Mouse (Mus musculus) cerebellum, postnatal 10 days (tissue): ENCODE results near the gene Sdccag8.

Experiments used
- DNase-seq, 2 experiments: peaks; one replicate each; pipeline ENCODE4 v3.0.0; 2021; ENCODE audit warnings: mixed read lengths in 2 of 2

Gene Sdccag8

DNA sequence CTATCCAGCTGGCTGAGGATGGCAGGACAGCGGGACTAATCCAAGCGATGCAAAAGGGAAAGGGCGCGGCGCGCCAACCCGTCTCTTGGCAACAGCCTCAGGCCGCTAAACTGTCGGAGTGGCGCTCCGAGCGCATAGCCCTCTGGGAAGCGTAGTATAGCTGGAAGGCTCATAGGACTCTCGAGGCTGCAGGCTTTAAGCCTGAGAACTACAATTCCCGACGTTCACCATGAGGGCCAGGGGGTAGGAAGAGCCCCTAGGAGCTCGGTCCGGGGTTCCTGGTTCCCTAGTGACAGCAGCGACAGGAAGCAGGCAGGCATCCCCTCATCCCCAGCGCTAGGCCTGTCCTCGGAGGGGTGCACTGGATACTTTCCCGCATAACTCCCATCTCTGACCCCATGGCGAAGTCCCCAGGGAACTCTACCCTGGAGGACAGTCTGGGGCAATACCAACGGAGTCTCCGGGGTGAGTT, at the start of gene Sdccag8:
Sdccag8 (plus strand) TSS at position 70 of the 472 bp plus-strand sequence.
- peak; percentile 93 to 96 for DNase-seq

DNA sequence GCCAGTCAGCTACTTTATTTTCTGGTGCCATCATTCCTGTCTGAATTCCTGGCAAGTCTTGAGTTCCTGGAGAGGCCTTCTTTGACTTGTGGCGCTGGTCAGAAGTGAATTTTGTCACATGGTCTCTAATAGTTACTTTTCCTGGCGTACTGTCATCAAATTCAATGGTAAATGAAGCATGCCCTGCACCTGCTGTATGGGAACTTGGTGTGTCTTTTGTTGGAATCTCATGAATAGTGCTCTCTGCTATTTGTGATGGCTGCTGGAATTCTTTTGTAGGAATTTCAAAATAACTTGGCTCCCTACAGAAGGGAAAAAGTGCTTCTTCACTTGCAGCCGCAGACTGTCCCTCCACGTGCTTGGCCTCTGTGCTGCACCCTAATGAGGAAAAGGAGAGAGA, 39.9 kb upstream of the Sdccag8 start:
- DNase-seq: no peak

DNA sequence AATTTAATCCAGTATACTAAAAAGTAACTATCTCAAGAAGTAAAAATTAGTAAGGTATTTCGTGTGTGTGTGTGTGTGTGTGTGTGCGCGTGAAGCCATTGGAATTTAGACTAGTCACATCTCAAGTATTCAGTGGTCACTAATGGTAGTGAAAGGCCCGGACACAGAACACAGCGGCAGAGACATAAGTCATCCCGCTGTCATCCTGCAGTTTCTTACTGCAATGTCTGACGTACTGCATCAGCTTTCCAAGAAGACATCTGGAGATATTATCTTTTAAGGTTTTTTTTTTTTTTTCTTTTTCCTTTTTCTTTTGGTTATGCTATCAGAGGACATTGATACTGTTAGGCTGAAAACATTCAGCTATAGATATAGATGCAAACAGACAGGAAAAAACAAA, 25.1 kb upstream of the Sdccag8 start:
- no peak for DNase-seq

DNA sequence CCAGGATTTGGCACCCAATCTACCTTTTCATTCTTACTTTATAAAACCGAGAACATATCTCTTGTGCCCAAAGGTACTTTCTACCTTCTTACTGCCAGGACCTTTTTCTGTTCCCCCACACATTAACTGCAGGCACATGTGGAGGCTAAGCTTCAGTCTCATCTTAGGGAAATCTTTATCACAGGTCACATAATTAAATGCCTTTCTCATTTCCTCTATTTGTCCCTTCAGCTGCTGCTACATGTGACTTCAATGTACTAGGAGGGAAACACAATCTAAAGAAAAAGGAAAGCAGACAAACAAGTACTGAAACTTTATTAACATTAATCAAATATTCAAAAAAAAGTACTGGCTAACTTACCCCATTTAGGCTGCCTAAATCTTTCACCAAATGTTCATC, 22.3 kb upstream of the Sdccag8 start:
- no peak for DNase-seq

DNA sequence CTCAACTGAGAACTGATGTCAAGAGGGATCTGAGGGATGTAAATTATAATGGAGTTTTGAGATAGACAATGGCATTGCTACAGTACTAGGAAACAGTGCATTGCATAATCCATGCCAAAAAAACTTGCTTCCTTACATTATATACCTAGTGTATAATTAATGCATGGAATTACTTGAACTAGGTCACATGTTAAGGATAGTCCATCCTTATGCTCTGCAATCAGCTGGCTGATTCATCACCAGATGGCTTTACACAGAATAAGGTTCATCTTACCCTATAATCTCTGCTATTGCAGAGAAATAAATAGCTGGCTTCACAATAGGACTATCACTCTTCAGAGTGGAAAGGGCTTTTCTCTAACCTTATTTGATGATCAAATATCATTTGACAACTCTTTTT, 15.8 kb upstream of the Sdccag8 start:
- no peak for DNase-seq

DNA sequence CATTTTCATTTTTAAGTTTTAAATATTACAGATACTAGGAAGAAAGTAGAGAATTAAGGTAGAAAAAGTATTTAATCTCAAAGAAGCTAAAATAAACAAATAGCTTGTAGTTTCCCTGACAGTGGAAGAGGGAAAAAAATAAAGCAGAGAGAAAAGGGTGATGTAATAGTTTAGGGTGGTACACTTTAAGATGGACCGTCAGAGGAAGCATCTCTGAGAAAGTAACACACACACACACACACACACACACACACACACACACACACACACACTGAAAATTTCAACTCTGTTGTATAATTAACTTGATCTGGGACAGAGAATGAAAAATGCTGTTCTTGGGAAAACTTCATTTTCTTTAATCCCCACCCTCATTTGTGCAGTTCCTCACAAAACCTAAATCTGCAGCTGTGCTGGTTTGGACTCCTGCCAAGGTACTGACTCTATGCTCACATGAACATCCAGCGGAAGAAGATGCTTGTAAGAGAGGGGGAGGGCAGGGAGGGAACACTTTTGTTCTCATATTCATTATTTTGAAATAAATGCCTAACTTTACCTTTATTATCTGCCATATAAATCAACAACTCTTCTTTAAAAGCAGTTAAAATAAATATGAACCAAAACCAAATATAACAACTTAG, 13.6 kb upstream of the Sdccag8 start:
- DNase-seq: peak; percentile 47 to 53

DNA sequence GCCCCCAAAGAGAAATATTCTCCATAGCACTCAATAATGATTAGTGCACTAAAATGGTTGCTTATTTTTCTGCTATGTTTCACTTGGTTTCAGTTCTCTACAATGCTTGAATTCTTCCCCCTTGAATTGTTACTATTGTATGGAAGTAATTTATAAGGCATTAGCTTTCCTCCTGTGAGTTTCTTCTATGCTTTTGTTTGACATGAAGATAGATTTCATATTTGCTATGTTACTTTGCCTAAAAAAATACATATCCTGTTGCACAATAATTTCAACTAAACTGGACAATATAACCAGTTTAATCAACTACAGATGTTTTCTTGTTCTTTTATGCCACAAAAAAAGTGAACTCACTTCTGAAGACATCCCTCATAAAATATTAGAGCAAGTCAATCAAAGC, 4.3 kb upstream of the Sdccag8 start:
- no peak for DNase-seq

DNA sequence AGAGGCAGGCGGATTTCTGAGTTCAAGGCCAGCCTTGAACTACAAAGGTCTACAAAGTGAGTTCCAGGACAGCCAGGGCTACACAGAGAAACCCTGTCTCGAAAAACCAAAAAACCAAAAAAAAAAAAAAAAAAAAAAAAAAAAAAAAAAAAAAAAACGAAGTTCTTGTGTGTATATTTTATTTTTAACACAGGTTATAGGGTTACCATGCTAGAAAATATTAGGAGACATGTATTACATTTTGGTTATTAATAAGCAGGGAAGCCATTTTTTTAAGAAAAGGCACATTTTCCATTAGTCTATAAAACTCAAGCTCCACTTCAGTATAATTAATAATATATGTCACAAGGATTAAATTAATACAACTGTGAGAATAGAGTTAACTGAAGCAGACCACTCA, 2.6 kb upstream of the Sdccag8 start:
- no peak for DNase-seq

DNA sequence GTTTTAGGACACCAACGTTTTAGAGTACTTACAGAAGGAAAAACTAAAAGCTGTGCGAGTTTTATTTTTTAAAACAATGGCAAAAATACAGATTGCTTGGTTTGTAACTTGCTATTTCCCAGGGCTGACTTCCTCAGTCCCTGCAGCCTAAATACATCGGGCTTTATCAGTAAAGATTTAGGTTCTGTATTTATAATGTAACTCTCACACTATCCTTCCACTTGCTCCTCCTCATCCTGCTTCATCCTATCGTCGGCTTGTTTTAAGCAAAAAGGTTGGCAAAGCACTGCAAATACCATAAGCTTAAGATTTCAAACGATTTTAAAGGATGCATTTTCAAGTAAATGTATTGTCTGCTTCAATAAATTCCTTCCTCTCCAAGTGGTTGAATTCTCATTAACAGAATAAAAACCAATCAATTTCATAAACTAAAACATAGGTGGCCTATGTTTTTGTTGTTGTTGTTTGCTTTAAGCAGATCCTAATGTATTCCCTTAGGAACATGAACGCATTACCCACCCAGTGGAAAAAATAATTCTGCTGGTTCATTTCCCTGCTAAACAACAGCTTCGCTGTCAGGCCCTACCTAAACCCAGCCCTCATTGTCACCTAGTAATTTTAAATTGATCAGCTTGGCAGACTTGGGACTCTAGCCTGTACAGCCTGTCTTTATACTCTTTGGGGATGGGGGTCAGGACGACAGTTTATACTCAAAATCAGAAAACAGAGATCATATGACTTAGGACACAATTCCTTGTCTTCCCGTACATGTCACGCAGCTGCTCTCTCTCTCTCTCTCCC, 1.8 kb upstream of the Sdccag8 start:
- DNase-seq: no peak

DNA sequence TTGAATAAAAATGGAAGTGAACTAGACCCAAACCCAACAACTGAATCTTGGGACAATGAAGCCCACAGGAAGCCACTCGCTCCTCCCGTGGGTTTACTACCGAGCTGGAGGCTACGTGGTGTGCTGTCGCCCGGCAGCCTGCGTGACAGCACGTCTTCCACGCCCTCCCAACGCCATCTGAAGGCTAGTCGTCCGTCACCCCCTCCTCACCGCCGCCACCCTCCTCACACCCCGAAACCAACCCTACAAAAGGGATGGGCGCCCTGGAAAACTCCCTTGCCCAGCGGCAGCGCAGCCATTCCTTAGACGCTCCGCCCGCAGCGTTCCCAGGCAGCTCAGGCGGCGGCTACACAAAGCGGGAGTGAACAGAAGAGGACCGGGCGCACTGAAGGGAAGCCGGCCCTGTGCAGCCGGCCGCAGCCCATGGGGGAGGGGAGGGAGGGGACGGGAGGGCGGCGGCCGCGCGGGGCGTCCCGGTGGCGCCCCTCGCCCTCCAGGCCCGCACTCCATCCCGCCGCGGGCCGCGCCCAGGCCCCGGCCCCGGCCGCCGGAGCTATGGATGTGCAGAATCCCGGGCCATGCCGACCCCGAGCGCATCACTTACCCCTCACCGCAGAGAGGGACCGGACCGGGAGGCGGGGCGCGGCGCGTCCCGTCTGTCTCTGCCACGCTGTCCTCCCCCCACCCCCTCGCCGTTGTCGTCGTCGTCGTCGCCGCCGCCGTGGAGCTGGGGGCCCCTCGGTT, 996 bp upstream of the Sdccag8 start:
- DNase-seq: peak; percentile 84 to 85

DNA sequence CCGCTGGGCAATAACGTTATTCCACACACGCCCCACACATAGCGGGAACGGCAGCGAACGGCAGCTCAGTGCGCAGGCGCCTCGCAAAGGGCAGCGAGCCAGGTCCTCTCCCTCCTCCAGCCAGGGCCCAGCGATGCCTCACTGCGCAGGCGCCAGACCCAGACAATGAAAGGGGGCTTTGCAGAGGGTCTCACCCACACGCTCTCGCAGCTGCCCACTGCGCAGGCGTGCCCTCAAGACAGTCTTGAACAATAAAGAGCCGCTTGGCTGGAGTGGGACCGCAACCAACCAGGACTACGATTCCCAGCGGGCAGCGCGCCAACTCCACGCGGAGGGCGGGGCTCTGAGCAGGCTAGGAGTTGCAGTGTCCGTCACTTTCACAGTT, 432 bp upstream of the Sdccag8 start, which contains the start of gene Cep170:
Cep170 (minus strand) TSS at position 32 of the 385 bp plus-strand sequence.
- DNase-seq: peak; percentile 100

DNA sequence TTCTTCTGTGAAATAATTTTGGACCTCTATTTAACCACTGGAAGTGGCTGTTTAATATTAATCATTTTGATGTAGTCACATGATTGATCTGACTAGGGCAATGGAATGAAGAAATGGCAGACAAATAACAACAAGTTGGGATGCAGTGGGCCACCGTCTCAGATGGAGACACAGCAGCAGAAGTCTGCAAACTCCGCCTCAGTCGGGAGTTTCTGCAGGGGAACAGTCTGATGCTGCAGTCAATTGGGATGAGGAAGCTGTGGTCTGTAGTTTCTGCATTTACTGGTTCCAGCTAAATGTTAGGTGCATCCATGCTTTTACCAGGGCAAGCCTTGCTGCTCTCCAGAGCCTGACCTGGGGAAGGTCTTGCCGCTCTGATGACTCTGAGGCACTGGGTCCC, 2.3 kb downstream of the Sdccag8 start:
- DNase-seq: no peak

DNA sequence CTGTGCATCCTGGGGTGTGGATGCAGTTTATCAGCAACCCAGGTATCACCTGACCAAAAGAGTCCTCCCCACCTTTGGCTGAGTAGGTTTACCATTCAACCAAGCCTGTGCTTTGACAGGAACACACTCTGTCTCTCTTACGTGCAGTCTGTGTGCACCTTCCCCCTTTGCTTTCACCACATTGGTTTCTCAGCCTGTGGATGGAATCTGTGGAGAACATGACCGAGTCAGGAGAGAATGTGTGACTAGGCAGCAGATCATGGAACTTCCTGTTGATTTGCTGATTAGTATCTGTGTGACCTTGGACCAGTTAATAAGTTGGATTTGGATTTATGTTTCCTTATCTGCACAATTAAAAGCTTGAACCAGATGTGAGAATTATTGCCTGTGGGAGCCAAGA, 3.7 kb downstream of the Sdccag8 start:
- no peak for DNase-seq

DNA sequence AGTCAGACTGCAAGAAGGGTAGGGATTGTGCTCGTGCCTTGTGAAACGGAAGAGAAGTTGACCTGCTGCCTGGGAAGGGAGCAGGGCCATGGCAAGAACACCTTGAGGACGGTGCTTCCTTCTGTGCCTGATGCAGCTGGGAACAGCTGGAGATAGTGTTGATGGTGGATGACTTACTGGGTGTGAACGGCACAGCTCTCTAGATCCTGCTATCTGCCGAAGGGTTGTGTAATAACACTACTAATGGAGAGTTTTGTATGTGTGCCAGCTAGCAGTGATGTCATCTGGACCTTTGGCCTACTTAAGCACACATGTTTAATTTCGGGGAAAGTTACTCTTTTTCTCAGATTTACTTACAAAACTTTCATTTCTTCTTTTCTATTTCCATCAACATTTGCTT, 4.3 kb downstream of the Sdccag8 start:
- DNase-seq: no peak

DNA sequence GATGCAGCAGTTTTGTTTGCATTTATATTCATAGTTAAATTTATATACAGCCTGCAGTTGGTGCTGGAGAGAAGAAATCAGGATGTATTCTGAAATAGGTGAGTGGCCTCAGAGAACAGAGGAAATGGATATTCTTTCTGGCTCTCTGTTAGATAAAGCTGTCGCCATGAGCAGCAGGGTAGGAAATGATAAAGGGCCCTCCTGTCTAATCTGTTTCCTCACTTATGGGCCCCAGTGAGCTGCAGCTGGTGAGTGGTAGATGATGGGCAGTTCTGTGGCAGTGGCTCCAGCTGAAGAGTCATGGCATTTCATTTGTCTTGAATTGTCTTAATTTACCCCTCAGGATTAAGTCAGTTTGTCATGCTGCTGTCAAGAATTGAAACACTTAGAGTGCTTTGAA, 7.5 kb downstream of the Sdccag8 start:
- DNase-seq: no peak

DNA sequence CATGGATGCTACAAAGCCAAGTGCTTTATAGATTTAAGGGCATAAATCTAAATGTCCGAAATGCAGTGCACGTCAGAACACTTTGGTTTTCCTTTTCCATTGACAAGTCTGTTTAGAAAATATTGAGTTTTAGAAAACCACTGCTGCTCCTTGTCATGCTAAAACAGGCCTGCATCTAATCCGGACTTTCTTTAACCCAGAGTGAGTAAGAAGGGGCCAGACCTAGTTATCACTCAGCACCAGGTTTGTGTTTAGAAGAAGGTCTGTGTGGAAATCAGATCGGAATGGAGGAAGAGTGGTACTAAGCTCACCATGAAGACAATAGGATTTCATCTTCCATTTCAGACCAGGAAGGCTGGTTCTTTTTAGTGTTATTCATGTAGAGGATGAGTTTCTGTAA, 8.5 kb downstream of the Sdccag8 start:
- DNase-seq: no peak

DNA sequence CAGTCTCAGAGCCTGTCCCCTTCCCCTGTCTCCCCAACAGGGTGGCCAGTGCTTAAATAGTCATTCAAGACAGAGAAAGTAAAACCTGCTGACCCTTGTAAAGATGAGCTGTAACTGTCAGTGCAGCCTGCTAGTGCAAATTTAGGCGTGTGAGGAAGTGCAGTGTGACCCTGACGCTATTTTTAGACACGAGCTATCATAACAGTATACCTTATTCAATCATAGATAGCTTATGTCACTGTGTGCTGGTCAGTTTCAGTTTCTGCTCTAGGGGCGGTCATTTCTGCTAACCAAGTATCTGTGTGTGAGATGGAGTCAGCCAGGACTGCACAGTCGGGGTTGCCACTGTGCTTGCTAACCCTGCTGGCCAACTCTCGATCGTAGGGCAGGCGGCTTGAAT, 9.4 kb downstream of the Sdccag8 start:
- DNase-seq: no peak

DNA sequence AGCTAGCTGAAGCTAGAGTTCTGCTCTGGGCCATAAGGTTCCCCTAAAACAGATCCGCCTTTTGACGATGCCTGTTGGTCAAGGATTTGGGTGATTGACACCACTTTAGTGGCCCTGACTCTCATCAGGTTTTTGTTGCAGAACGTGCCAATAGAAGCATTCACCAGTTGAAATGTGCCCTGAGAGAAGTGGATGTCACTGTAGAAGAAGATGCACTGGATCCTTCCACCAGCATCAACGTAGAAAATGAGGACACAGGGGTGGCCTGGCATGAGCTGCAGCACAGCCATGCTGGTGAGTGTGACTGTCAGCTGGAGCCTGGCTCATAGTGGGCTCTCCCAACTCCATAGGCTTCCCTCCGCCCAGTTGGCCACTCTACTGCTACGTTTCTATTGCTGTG, 10.2 kb downstream of the Sdccag8 start:
- DNase-seq: no peak

DNA sequence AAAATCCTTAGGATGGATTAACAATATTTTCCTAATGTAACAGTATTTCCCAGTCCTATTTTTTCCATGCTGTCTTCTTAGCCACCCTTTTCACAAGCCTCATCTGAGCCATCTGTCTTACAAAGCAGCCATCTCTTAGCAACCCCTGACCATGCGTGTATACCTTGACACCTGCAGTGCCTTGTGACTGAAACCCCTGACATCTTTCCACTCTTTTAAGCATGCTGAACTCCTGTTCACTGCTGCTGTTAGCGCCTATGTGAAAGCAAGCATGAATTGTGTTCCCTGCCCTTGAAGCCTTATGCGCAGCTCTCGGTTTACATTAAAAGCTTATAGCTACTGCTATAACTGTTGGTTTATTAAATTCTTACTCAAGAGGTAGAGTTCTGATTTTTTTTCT, 10.6 kb downstream of the Sdccag8 start:
- DNase-seq: no peak

DNA sequence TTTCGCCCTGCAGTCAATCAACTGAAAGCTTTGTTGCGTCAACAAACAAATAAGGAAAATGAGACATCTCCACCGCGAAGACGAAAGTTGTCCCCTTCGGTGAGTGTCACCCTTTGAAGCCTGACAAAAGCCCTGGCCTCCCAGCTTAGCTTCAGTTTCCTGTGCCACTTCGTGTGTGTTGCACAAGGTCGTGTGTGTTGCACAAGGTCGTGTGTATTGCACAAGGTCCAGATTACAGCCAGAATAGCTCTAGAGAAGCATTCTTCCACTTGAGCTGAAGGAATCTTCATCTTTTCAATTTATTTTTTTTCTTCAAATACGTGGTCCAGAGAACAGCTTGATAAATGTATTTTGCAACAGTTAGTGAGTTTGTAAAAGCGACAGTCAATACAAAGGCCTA, 11.7 kb downstream of the Sdccag8 start:
- DNase-seq: no peak

DNA sequence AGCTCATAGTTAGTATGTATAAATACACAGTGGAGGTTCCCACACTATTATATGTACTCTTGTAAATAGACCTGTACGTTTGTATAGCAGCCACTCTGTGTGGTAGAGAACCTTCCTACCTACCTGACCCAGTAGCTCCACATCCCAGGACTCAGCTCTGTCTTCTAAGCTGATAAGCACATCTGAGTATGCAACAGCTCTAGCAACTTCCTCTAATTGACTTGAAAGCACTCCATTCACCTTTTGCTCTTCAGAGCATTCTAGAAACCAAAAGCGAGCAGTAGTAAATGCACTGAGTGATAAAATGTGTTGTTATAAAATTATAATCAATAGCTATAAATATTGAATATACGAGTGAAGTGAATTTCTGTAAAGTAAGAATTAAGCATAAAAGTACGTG, 12.5 kb downstream of the Sdccag8 start:
- no peak for DNase-seq

DNA sequence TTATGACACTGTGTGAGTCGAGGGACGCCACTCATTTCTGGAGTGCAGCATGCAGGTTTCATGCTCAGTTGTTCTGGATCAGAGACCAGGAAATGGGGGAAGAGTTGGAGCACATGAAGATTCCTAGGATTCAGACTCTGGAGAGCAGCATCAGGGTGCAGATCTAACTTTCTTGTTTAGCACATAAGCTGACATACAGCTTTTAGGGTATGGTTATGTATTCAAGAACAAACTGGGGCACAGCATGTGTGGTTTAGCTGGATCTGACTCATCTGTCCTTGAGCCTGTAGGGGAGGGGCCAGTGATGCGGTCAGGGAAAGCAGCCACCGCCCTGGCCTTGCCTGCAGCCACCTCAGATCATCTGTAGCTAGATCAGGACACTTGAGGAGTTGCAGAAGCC, 12.9 kb downstream of the Sdccag8 start:
- no peak for DNase-seq

DNA sequence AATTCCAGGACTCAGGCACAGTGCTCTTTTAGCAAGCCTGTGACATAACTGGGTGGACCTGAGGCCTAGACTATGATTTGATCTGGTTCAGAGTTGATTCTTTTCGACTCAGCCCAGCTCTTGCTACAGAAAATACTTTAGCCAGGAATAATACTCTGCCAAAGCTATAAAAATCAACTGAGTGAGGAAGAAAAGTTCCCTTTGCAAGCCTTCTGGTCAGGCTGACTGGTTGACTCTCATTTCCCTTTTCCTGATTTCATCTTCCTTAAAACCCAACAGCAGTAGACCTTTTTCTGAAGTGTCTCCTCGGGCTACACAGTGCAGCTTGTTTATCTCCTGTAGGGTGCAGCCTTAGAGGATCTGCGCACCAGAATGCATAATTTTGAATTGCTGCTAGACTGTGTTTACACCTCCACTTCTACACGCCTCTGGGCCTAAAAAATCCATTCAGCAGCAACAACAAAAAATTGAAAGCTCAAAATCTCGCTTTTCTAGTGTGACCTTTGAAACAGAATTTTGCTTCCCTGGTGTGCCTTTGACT, 13.6 kb downstream of the Sdccag8 start:
- no peak for DNase-seq

DNA sequence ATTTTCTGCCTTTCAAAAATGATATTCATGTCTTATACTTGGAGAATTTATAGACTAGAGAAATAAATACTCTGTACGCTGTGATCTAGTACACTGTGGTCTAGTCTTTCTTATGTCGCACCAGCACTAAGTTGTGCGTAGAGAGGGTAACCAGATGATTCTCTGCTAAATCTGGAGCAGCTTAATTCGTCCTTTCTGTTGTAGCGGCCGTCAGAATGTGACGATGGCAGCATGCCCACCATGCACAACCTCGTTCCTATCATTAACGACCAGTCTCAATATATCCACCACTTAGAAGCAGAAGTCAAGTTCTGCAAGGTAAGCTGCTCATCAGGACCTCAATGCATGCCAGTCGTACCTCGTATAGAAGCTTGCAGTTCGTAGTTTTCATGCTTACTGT, 14.2 kb downstream of the Sdccag8 start:
- no peak for DNase-seq
